Mouse (Mus musculus) layer of hippocampus, adult 18-20 months (tissue): ENCODE results near the gene Greb1. TPM values are rescaled to one million over a fixed set of nuclear protein-coding genes. Genes with fewer than 3 reads are reported as not detected.
A peak's percentile ranks its signal among the peaks of the same experiment; 100 is the strongest.

Experiments
- DNase-seq, 2 experiments: peaks; one replicate each; pipeline ENCODE4 v3.0.0; 2022; ENCODE audit warnings: low spot score in 2 of 2
- microRNA-seq, 2 experiments: library from miRNA; unstranded; fragments of <30 nt; microRNA quantifications; one replicate each; pipeline ENCODE4 v1.2.0; 2021
- total RNA-seq, 2 experiments: library from RNA; stranded (reverse); gene quantifications; 2 replicates each; pipeline ENCODE4 v1.2.3; 2021

Greb1 gene
- total RNA-seq, 2 experiments from 2014 or later, result 0.28 to 0.72 TPM

- no peak for DNase-seq
Observed at GRCm38 (mm10) chr12:16639078-16639771, 161.5 kb downstream of the Greb1 start.

- no peak for DNase-seq
Observed at GRCm38 (mm10) chr12:16635816-16636215, 164.9 kb downstream of the Greb1 start.

GRCm38 (mm10) chr12:16634075-16634813 lies 166.4 kb downstream of the Greb1 start:
- DNase-seq, result peak in 1 of 2 experiments; percentile 68

- no peak for DNase-seq
Observed at GRCm38 (mm10) chr12:16633235-16633634, 167.5 kb downstream of the Greb1 start.

- DNase-seq, result no peak
Observed at GRCm38 (mm10) chr12:16631423-16631822, 169.3 kb downstream of the Greb1 start.

DNA sequence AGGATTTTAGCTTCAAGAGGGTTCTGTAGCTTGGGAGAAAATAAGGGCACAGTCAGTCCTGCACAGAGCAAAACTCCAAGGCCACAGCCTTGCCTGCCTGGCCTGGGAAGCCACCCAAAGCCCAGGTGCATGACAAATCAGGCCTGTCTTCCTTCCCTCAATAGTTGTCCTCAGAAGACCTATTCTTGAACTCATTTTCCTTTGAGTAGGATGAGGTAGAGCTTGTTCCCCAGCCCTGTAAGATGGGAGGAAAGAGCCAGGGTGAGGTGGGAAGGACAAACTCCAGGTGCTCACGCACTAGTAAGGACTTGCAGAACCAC lies 169.9 kb downstream of the Greb1 start:
- no peak for DNase-seq

- no peak for DNase-seq
Observed at GRCm38 (mm10) chr12:16630152-16630865, 170.4 kb downstream of the Greb1 start.

Small RNA genes lying within 50 kb of the gene (microRNA-seq; reads per million reads assigned to microRNA genes)
- gene Gm44305, result 0 reads per million in 2 experiments

Other genes starting within 250 kb of the Greb1 start
- gene Lpin1, start 189.9 kb downstream of the Greb1 start, total RNA-seq, result 10 to 100 TPM; 27.3 TPM
- gene Ntsr2, start 147.5 kb downstream of the Greb1 start, total RNA-seq, result 100 to 1,000 TPM; 161 to 186 TPM
- 10 to 100 TPM; 35.2 to 37.1 TPM for gene E2f6, start 10.1 kb upstream of the Greb1 start, total RNA-seq
- 100 to 1,000 TPM; 129 to 140 TPM for gene Rock2, start 94.0 kb upstream of the Greb1 start, total RNA-seq
- gene Pqlc3, start 199.5 kb upstream of the Greb1 start, total RNA-seq, result 1 to 10 TPM in 1 of 2 experiments, under 1 TPM in 1; 0.89 to 1.3 TPM
- 1 to 10 TPM in 1 of 2 experiments, under 1 TPM in 1; 0.99 to 1.8 TPM for gene 2410004P03Rik, start 210.8 kb upstream of the Greb1 start, total RNA-seq